Mouse (Mus musculus): ENCODE data around the gene Prdm9.
A peak's percentile ranks its signal among the peaks of the same experiment; 100 is the strongest.
"Not testable (repeated sequence)": the region's sequence is repeated elsewhere in the genome, so short reads cannot be mapped to it uniquely, and the experiment has no call there.

Gene Prdm9

DNA sequence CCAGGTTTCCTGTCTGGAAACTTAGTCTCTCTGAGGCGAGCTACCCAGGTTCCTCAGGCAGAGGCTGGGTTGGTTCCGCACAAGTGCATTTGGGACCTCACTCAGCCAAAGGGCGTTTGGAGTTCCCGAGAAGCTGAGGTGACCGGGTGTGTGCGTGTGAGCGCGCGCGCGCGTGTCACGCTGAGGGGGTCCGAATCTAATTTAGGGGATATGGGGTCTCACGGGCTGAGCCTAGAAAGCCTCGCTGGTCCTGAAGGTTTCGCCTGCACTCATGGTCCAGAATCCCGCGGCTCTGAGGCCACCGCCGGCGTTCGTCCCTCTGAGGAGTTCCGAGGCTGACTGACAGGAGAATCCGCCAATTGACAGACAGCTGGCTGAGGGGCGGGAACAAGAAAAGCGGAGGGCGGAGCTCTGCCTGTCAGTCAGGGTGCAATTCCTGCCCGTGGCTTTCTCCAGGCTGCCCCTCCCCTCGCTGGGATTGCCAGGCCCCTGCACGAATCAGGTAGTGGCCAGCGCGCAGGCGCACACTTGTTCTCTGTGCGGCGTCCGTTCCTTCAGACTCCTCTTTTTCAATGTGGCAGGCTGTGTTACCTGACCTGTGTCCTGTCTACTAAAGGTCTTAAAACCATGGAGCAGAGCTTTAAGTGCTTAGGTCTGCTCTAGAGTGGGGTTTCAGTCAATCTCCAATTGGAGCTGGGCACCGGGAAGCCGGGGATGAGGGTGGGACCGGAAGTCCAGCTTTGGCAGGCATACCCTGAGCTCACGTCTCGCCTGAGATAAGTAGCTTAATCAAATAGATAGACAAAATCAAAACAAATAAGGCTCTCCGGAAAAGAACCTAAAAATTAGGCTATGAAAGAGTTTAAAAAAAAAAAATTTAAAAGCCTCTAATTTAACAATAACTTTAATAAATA lies at the start of gene Prdm9:
Gene Prdm9, minus strand, starts transcription at position 341 of the 914 bp plus-strand sequence.
- DNase-seq = peak; percentile 98

DNA sequence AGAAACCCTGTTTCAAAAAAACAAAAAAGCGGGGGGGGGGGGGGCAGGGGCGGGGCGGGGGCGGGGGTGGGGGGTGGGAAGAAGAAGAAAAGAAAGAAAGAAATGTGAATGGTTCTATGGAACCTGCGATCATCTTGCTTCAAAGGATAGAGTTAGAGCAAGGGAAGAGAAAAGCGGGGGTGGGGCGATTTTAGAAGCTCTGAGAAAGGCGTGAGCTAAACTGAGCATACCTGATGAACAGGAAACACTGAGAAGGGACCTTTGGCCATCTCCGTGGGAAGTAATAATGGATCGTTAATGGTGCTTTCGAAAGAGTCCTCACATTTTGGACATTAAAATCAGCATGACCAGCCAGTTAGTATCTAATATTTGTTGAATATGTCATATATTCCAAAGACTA lies 35.3 kb upstream of the Prdm9 start:
- no peak for DNase-seq

DNA sequence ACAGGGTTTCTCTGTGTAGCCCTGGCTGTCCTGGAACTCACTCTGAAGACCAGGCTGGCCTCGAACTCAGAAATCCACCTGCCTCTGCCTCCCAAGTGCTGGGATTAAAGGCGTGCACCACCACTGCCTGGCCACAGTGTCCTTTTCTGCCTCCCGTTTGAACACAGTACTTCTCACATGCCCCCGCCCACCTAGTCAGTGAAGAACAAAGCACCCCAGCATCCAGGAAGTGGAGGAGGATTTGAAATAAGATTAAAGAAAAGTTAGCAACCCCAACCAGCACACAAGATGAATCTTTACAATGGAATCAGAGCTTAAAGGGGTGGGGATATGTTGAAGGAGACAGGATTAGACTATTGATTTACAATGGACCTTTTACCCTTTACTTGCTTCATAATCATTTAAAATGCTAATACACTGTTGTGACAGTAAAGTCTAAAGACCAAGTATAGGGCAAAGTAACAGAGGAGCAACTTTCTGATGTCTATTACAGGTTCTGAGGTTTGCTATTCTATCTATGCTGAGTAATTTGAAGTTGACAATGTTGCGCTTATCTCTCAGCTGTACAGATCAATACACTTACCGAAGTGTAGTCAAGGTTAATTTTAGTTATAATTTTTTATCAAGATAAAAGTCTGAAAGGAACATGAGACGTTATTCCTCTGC lies 27.2 kb upstream of the Prdm9 start:
- DNase-seq = peak; percentile 15

DNA sequence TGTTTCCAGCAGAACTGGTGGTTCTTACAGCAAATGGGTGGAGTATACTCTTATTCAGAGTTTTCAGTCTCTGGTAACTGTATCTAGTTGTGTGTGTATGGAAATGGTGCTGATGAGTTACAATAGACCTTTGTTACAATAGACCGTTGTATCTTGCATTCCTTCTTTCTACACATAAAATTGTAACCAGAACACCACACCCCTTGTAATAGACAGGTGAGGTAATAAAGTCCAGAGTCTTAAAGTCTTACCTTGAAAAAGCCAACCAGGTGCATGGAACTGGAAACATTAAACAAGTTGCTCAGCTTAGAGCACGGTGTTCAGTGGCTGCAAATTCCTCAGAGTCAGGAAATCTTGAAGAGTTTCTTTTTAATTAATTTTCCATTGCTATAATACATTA lies 24.0 kb upstream of the Prdm9 start:
- DNase-seq = no peak

DNA sequence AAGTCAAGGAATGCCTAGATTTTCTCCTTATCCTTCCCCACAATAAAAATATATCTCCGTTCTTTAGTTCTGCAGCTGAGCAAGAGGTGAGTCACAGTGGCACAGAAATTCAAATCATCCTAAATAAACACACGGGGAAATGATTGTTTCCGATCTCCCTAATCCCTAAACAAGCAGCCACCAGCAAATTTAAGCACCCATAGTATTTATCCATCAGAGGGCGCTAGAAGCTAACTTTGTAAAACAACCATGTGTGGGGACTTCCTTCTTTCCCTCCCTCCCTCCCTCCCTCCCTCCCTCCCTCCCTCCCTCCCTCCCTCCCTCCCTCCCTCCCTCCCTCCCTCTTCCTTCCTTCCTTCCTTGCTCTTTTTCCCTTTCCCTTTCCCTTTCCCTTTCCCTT lies 21.5 kb upstream of the Prdm9 start:
- no peak for DNase-seq

DNA sequence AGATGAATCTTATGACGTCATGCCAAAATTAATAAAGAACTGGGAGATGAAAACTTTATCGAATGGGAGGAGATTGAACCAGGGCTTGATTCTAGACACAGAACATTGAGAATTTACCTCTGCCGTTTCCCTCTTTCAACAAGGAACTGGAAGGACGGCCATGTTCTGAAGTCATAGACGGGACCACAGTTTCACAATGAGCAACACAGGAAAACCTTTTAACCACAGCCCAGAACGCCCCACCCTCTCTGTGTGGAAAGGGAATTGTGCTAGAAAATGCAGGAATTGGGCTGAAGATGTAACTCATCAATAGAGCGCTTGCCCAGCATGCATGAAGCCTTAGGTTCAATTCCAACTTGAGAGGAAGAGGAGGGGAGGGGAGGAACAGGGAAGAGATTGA lies 18.9 kb upstream of the Prdm9 start:
- DNase-seq = no peak

DNA sequence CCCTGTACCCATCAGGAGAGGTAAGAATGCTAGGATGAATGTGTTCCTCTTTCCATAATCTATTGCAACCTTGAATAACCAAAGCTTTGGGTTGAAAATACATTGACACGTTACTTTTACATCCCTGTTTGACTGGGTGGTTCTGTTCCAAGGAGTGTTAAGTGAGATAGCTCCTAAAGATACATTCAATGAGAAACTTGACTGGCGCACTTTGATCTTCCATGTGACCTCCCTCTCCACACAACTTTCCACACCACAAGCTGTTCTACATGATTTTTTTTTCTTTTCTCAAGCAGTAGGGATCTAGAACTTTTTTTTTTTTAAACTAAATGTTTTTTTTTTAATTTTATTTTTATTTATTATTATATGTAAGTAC lies 15.9 kb upstream of the Prdm9 start:
- no peak for DNase-seq

DNA sequence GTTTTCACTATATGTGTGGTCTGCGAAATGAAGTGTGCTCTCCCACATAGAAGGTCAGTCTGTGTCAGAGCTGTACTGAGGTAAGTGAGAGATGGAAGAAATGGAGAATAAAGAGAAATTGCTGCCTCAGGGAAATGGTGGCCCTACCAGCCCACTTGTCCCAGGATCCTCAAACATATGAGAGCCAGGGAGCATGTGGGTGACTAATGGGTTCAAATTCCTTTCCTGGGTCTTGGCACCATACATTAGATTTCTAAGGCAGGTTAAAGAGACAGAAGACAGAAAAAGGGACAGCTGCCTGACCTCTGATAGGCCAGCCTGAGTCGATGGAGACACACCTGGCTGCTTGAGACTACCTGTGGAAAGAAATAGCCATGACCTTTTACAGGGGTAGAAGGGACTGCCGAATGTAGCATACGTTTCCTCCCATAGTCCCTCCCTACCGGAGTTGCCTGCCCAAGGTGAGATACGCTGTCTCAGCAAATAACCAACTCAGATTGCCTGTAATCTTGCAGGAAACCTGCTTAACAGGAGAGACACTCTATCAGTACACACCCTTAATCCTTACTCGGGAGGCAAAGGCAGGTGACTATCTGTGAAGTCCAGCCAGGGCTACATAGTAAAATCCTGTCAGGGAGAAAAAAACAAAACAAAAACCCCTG lies 15.4 kb upstream of the Prdm9 start:
- no peak for DNase-seq

DNA sequence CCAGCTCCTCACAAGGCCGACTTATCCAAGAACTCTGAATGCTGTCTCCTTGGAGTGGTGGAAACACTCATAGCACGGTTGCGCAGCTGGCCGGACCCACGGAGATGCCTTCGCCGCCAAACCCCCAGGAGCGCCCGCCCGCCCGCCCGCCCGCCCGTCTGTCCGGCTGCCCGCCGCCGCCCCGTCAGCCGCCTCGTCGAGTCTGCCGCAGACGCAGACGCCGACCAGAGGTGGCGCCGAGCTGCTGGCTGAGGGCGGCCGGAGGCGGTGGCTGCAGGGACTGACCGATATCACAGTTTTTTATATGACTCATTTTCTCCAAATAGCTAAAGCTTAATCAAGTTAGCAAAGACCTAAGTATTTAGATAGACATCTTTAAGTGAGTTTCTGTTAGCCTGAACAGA lies 13.1 kb upstream of the Prdm9 start:
- DNase-seq = peak; percentile 16

DNA sequence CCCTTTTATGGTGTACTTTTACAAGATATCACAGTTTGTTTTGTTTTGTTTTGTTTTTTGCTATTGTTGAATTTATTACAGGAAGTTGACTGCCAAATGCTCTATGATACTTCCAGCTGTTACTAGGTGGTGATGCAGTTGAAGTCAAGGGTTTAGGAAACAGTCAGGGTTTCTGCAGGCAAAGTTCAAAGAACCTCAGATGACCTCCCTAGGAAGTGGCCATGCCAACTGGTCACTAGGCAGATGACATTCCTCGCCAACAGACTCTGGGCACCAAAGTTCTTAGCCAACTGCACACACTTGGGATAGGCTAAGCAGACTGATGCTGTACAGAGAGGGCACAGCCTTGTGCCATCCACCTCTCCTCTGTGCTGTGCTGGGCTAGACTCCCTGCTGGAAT lies 10.9 kb upstream of the Prdm9 start:
- DNase-seq = no peak

DNA sequence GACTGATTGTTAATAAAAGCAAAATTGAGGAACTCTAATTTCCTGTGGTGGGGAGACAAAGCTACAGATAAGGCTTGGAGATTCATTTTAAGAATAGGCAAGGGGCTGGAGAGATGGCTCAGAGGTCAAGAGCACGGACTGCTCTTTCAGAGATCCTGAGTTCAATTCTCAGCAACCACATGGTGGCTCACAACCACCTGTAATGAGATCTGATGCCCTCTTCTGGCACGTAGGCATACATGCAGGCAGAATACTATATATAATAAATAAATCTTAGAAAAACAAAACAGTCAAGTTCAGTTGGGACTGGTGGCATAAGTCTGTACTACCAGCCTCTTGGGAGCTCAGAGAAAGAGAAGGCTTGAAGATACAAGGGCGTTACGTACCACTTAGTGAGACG lies 2.8 kb upstream of the Prdm9 start:
- DNase-seq = no peak

DNA sequence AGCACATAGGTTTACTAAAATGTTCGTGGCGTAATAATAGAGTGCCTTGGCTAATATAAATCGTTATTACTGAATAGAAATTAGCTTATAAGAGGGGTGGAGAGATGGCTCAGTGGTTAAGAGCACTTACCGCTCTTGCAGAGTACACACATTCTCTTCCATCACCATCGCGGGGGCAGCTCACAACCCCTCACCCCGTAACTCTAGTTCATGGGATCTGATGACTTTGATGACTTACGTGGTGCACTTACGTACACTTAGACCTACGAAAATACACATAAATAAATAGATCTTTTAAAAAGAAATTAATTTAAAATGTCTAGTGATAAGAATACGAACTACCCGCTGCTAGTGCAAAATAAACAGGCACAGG lies 760 bp upstream of the Prdm9 start:
- DNase-seq = peak; percentile 16

DNA sequence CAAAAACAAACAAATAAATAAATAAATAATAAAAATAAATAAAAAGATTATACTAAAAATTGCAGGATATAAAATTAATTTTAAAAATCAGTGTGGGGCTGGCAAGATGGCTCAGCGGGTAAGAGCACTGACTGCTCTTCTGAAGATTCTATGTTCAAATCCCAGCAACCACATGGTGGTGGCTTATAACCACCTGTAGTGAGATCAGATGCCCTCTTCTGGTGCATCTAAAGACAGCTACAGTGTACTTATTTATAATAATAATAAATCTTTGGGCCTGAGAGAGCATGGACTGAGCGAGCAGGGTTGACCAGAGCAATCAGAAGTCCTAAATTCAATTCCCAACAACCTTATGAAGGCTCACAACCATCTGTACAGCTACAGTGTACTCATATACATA lies 4.2 kb downstream of the Prdm9 start:
- no peak for DNase-seq

DNA sequence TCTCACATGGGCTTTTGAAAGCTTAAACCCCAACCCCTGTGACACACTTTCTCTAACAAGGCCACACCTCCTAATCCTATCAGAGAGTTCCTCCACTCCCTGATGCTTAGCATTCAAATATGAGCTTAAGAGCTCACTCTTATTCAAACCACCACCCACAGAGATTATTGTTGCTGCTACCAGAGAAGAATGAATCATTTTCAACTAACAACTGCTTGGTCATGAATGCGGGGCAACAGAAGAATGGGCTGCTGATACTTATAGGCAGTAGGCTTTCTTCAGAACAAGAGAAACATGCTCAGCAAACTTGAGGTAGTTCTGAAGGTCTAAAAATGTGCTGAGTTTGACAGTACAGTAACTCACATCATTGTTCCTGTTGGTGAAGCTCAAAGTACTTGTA lies 14.4 kb downstream of the Prdm9 start:
- no peak for DNase-seq

DNA sequence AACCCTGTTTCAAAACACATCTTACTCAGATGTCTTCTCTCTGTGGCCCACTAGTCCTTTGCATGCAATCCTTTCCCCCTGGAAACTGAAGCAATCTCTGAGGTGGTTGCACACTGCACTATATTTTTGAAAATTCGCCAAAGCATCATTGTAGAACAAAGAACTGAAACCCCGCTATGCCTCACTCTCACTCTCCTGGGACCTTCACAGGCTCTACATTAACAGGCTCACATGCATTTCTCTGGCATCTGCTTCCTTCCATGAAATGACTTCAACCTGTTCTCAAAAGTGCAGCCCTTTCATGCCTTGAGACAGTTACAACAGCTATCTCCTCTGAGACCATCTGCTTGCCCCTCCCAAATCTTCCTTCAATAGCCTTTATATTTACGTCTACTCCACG lies 17.7 kb downstream of the Prdm9 start:
- DNase-seq = no peak

DNA sequence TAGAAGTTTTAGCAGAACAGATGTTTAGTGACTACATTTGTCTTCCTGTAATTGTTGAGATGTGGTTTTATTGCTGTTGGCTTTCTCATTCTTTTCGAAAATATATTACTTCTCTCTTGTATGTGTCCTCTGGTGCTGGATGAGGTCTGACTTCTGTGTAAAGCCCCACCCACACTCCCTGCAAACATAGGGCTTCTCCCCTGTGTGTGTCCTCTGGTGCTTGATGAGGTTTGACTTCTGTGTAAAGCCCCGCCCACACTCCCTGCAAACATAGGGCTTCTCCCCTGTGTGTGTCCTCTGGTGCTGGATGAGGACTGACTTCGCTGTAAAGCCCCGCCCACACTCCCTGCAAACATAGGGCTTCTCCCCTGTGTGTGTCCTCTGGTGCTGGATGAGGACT lies 20.3 kb downstream of the Prdm9 start:
- DNase-seq = not testable (repeated sequence)

DNA sequence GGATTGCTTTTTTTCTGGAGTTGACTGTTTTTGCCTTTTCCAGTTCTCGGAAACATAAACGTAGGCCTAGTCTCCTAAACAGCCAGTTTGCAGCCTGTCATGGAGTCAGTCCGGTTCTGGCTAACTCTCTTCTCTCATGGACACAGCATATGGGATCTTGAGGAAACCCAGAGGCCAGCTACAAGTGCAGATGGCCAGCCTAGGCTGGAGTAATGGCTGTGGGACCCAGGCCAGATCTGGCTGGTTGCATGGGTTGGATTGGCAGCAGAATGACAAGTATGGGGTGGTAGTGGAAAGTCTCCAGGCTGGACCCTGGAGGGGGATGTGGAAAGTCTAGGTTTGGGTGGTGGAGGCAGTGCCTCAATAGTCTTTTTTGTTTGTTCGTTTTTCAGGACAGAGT lies 23.8 kb downstream of the Prdm9 start:
- no peak for DNase-seq

DNA sequence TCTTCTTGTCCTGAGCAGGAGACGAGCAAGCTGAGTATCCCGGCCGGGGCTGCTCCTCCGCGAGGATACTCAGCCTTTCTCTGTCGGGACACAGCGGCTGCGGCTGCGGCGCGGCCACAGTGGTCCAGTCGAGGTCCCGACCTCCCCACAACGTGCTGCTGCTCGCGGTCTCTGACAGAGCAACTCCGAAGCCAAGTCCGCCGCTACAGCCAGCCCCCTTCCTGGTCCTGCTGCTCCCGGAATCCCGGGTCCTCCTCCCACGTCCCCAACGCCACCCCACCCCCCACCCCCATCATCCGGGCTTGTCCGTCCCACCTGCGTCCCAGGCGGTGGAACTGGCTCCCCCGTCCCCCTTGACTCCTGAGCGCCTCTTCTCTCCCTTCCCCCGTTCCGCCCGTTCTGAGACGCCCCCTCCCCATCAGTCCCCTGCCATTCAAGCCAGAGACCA lies 27.7 kb downstream of the Prdm9 start:
- DNase-seq = peak; percentile 12

DNA sequence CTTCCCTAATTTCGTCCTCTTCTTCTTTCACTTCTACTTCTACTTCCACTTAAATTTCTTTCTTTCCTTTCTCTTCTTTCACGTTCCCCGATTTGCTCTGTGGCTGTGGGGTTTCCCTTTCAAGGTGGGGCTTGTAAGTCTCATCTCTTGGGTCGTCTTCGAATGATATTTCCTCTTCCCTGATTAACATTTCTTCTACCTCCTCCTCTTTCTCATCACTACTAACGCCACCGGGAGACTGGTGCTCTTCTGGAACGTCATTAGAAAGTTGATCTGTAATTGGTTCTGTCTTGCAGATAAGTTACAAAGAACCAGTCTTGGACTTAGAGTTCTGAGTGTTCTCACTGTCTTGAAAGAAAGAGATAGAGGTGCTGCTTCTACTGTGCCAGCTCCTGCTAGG lies 28.2 kb downstream of the Prdm9 start:
- DNase-seq = no peak

DNA sequence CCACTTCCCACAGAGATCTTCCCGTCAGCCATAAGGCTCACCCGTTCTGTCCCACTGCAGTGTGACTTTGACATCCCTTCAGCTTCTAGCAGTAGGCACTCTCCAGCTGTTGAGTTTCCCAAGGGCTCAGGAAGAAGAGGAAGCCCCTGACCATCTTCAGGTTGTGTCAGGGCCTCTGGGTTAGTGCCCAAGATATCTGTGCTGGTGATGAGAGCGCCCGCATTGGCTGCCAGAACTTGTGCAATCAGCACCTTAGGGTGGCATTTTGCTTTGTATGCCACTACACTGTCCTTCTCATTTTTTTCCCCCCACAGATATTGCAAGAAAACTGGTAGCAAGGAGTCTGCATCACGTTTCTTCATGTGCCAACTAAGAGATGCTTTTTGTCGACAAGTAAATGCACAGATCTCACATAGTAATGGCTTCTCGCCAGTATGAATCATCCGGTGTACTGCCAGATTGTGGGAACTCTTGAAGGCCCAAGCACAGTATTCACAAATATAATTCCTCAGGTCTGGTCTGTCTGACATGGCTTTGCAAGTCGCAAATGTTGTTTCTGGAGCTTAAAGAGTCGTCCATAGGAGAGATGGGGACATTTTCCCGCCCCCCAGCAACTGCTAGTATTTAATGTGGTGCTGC lies 28.9 kb downstream of the Prdm9 start:
- DNase-seq = no peak

DNA sequence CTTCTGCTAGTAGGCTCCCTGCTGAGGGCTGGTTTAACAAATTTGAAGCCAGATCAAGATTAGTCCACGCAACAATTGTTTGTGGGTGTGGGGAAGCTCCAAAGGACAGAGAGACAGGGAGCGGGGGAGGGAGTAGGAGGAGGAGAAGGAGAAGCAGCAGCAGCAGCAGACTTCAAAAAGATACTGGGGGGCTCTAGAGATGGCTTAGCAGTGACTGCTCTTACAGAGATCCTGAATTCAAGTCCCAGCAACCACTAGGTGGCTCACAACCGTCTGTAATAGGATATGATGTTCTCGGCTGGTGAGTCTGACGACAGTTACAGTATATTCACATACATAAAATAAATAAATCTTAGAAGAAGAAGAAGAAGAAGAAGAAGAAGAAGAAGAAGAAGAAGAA lies 34.0 kb downstream of the Prdm9 start:
- peak; percentile 75 for DNase-seq

DNA sequence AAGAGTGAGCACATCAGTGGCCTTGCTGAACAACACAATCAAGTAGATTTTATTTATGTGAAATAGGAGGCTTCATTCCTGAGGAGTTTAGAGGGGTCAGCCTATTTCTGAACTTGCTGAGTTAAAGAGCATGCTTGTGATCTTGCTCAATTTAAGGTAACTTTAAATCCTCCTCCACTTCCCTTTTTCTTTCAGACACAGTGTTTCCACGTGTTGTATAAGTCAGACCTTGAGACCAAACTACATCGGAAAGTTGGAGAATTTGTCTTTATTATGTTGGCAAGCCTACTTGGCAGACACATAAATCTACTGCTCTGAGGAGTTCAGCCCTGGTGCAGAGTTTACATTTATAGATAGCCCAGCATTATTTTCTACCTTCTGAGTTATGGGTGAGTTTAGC lies 35.3 kb downstream of the Prdm9 start:
- DNase-seq = no peak

DNA sequence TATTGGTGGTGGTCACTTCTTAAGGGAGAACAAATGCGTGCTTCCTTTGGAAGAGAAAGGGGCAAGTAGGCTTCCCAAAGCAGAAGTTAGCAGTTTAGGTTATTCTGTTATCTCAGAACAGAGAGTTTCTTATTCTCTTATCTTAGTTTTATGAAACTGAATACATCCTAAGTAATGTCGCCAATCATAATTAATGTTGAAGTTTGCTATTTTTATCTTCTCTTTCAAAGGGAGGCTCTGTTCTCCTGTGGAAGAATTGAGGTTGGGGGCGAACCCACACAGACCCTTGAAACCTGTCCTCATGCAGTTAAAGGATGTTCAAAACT lies 36.4 kb downstream of the Prdm9 start:
- DNase-seq = no peak
